Mouse (Mus musculus): ENCODE measurements around the gene Mrpl34.

Mrpl34 gene

DNA sequence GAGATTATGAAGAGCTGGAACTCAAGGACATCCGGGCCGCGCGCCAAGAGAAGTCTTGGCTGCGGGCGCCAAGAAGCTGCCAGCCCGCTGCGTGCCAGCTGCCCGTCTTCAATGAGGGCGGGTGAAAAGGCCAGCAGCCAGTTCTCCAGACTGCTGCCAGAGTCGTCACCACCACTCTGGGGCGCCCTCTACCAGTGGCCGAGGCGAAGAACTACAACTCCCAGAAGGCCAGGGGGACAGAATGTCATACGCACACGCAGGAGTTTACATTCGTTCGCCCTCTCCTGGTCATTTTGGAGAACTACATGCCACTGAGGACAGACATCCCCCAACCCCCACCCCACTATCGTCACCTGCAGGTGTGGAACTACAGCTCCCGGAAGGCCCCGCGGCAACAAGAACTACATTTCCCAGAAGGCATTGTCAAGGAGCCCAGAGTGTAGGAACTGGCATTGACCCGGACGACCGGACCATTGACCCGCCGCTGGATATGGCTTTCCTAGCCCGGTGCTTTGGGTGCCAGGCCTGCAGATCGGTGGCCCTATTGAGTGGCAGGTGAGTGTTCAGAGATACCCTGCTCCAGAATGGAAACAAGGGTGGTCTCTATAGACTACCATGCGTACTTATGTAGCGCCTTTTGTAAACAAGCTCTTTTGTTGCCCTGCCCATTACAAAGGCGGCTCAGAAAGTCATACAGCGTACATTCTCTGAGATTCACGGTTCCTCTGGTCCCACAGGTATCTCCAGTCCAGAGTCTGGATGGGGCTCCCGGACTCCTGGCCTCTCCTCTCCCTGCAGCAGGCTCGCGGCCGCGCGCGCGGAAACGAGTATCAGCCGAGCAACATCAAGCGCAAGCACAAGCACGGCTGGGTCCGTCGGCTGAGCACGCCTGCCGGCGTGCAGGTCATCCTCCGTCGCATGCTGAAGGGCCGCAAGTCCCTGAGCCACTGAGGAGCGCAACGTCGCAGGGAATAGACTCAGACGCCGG lies at the start of gene Mrpl34:
Gene Mrpl34 (plus strand): TSS at position 447 of the 988 bp plus-strand sequence.
- TF ChIP-seq GATA4 (IDR thresholded peaks at IDR 0.05; ENCODE audit: insufficient replicate concordance, low read length): peak; percentile 43; the same call in 1 of the 2 replicates

DNA sequence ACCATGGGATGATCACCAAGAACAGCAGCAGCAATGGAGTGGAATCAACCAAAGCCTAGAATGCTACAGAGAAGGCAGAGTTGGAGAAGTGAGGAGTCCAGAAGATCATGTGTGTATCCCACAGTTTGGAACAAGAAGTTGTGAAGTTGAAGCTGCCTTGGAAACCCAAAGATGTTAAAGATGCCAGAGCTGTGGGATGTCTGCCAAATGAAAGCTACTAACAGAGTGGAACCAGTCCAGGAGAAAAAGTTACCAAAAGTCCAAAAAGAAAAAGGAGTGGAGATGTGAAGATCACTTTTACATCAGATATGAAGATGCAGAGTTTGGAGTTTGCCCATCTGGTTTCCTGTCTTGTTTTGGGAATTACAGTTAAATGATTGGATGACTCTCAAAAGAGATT lies 42.6 kb upstream of the Mrpl34 start:
- TF ChIP-seq GATA4 (IDR thresholded peaks at IDR 0.05; ENCODE audit: insufficient replicate concordance, low read length): no peak

- no peak for TF ChIP-seq GATA4 (IDR thresholded peaks at IDR 0.05; ENCODE audit: insufficient replicate concordance, low read length)
Observed at GRCm38 (mm10) chr8:71437041-71437440, 27.7 kb upstream of the Mrpl34 start.

- no peak for TF ChIP-seq GATA4 (IDR thresholded peaks at IDR 0.05; ENCODE audit: insufficient replicate concordance, low read length)
Observed at GRCm38 (mm10) chr8:71441404-71441803, 23.4 kb upstream of the Mrpl34 start.

- no peak for TF ChIP-seq GATA4 (IDR thresholded peaks at IDR 0.05; ENCODE audit: insufficient replicate concordance, low read length)
Observed at GRCm38 (mm10) chr8:71445096-71445495, 19.7 kb upstream of the Mrpl34 start.

- no peak for TF ChIP-seq GATA4 (IDR thresholded peaks at IDR 0.05; ENCODE audit: insufficient replicate concordance, low read length)
Observed at GRCm38 (mm10) chr8:71451337-71451736, 13.4 kb upstream of the Mrpl34 start.

DNA sequence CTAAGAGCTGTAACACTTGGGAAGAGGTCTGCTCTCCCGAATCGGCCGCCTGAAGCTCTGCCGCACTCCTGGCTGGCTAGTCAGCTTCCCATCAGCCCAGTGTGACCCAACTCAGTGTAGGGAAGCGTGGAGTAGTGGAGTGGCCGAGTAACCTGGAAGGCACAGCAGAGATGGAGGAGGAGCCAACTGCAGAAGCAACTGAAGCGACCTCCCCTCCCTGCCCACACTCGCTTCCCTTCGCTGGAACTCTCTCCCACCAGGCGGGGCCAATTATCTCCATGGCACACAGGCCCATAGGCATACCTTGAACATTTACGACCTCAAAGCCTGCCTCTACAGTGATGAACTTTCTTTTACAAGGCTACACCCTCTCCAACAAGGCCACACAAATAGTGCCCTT lies 13.0 kb upstream of the Mrpl34 start:
- no peak for TF ChIP-seq GATA4 (IDR thresholded peaks at IDR 0.05; ENCODE audit: insufficient replicate concordance, low read length)

DNA sequence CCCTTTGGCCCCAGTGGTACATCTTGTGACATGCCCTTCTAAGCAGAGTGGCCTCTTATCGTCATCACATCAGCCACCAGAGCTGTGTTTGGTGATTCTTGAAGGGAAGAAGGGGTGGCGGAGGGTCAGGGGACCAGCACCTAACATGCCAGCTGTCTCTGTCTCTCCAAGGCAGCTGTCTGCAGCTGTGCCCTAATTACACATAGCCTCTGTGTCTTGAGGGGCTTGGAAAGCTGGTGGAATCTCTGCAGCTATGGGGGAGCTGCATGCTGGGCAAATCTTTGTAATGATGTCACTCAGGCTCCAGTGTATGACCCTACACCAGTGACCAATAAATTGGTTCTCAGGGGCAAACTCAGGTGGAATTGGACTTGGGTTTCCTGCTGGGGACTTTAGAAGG lies 12.1 kb upstream of the Mrpl34 start:
- no peak for TF ChIP-seq GATA4 (IDR thresholded peaks at IDR 0.05; ENCODE audit: insufficient replicate concordance, low read length)

DNA sequence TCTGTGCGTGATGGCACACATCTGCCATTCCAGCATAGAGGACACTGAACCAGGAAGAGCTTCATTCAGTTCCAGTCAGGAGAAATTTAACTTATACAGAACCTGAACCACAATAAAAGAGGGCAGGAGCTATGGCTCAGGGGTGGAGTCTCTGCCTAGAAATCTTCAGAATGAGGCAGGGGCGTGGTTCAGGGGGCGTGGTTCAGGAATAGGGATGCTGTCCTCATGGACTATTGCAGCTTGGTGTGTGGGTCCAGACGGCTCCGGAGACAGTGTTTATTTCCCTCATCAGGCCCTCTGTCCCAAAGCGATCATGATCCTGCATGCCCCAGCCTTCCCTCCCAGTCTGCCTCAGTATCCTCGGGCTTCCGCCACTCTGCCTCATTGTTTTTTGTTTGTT lies 10.1 kb upstream of the Mrpl34 start:
- no peak for TF ChIP-seq GATA4 (IDR thresholded peaks at IDR 0.05; ENCODE audit: insufficient replicate concordance, low read length)

DNA sequence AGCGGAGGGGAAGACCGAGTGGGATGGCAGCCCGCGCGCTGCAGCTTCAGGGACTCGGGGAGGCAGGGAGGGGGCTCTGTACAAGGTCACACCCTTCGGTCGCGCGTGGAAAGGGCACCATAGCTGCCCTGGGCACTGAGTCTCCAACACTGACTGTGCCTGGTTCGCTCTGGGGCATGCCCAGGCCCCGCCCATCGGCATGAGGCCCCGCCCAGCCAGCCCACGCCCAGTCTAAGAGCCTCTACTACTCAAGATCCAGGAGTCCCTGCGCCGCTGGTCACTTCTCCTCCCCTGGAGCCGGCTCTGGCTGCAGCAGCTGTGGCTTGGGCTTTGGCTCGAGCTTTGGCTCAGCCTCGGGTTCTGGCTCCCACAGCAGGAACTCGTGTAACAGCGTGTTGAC lies 7.9 kb upstream of the Mrpl34 start:
- TF ChIP-seq GATA4 (IDR thresholded peaks at IDR 0.05; ENCODE audit: insufficient replicate concordance, low read length): no peak

DNA sequence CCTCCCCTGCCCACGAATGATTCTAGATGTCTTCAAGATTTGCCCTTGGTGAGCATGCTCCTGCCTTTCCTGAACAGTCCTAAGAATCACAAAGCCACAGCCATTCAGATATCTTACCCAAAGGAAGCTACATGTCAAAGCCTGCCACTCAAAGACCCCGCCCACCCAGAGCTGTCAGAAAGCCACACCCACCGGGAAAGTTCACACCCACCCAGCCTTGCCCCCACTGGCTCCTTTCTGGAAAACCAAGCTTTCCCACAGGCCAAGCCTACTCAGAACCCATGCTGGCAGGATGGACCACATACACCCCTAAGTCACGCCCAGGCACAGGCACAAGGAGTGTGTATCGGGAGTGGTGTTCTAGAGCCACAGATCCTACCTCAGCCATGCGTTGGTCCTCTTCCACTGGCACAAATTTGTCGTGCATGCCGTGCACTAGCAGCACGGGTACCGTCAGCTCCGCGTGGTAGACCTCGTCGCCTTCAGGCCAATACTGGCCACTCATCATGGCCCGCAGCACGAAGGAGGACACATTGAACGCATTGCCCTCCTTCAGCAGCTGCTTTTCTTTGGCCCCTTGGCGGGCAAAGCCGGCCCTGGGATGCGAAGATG lies 7.0 kb upstream of the Mrpl34 start:
- no peak for TF ChIP-seq GATA4 (IDR thresholded peaks at IDR 0.05; ENCODE audit: insufficient replicate concordance, low read length)

DNA sequence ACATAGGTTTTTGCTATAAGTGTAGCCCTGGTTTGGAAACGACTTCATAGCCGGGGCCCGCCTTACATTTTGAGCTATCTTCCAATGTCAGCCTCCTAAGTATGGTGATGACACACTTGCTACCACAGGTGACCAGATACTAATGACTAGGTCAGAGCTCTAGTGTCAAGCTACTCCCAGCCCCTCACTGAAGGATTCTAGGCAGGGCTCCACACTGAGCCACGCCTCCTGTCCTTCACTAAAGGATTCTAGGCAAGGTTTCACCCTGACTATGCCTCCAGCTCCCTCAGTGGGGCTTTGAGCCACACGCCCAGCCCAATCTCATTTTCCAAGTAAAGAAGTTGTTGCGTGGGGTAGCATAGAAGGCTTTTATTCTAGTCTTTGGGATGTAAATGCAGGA lies 4.0 kb upstream of the Mrpl34 start:
- TF ChIP-seq GATA4 (IDR thresholded peaks at IDR 0.05; ENCODE audit: insufficient replicate concordance, low read length): no peak

DNA sequence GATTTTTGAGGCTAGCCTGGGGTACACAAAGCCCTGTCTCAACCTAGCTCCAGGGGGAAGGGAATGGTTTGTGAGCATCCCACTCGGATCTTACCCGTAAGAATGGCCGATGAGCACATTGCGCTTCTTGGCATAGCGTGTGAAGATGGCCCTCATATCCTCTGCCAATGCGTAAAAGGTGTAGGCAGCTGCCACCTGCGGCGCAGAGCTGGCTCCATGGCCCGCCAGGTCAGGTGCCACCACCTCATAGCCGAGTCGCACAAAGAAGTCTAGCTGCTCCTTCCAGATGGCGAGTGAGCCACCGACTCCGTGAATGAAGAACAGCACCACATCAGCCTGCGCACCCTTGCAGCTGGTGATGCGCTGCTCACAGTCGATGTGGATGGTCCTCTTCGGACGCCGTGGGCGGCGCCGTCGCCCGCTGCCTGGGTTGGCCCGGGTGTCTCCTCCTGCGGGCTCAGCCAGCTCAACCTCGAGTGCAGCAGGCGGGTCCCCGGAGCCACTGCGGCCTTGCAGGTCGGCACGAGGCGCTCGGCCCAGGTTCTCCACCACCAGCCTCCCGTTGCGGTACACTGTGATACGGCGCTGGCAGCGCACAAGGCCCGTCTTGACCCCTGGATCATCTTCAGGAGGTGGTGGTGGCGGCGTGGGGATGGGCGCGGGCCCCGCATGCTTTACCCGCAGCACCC lies 3.5 kb upstream of the Mrpl34 start:
- no peak for TF ChIP-seq GATA4 (IDR thresholded peaks at IDR 0.05; ENCODE audit: insufficient replicate concordance, low read length)

GRCm38 (mm10) chr8:71462191-71462590 lies 2.6 kb upstream of the Mrpl34 start:
- TF ChIP-seq GATA4 (IDR thresholded peaks at IDR 0.05; ENCODE audit: insufficient replicate concordance, low read length): no peak

- TF ChIP-seq GATA4 (IDR thresholded peaks at IDR 0.05; ENCODE audit: insufficient replicate concordance, low read length): no peak
Observed at GRCm38 (mm10) chr8:71462786-71463185, 2.0 kb upstream of the Mrpl34 start.

All from liver, adult (tissue).